Mouse (Mus musculus): ENCODE measurements at regions not wholly inside any gene's neighbourhood (a gene's known extent, or its start where the extent isn't known, plus 50 kb on each side); places are given as distances from the start of the nearest gene placed in this dataset.
A peak's percentile ranks its signal among the peaks of the same experiment; 100 is the strongest.

- DNase-seq (ENCODE audit: low read depth) = no peak
Measured at GRCm38 (mm10) chr1:127152840-127153239, 52.0 kb upstream of the Mgat5 start.

GRCm38 (mm10) chr1:127135521-127135920, 69.3 kb upstream of the Mgat5 start:
- no peak for DNase-seq (ENCODE audit: low read depth)

GRCm38 (mm10) chr1:127131871-127132270, 72.9 kb upstream of the Mgat5 start:
- no peak for DNase-seq (ENCODE audit: low read depth)

- no peak for DNase-seq (ENCODE audit: low read depth)
Measured at GRCm38 (mm10) chr1:127124862-127125261, 80.0 kb upstream of the Mgat5 start.

- no peak for DNase-seq (ENCODE audit: low read depth)
Measured at GRCm38 (mm10) chr1:127118019-127118418, 86.8 kb upstream of the Mgat5 start.

- no peak for DNase-seq (ENCODE audit: low read depth)
Measured at GRCm38 (mm10) chr1:127107485-127107884, 97.3 kb upstream of the Mgat5 start.

- no peak for DNase-seq (ENCODE audit: low read depth)
Measured at GRCm38 (mm10) chr1:127105861-127106260, 99.0 kb upstream of the Mgat5 start.

- no peak for DNase-seq (ENCODE audit: low read depth)
Measured at GRCm38 (mm10) chr1:127103664-127104063, 101.2 kb upstream of the Mgat5 start.

GRCm38 (mm10) chr1:127098871-127099420, 105.9 kb upstream of the Mgat5 start:
- no peak for DNase-seq (ENCODE audit: low read depth)

- DNase-seq (ENCODE audit: low read depth) = no peak
Measured at GRCm38 (mm10) chr1:127087616-127088015, 117.2 kb upstream of the Mgat5 start.

GRCm38 (mm10) chr1:127085988-127086387, 118.8 kb upstream of the Mgat5 start:
- DNase-seq (ENCODE audit: low read depth) = peak; percentile 91

- no peak for DNase-seq (ENCODE audit: low read depth)
Measured at GRCm38 (mm10) chr1:127083761-127084308, 121.0 kb upstream of the Mgat5 start.

GRCm38 (mm10) chr1:127079012-127079411, 125.8 kb upstream of the Mgat5 start:
- DNase-seq (ENCODE audit: low read depth) = no peak

- DNase-seq (ENCODE audit: low read depth) = no peak
Measured at GRCm38 (mm10) chr1:127062430-127062829, 142.4 kb upstream of the Mgat5 start.

- no peak for DNase-seq (ENCODE audit: low read depth)
Measured at GRCm38 (mm10) chr1:127045711-127046420, 158.9 kb upstream of the Mgat5 start.

- no peak for DNase-seq (ENCODE audit: low read depth)
Measured at GRCm38 (mm10) chr1:127034748-127035147, 170.1 kb upstream of the Mgat5 start.

- no peak for DNase-seq (ENCODE audit: low read depth)
Measured at GRCm38 (mm10) chr1:127031563-127031962, 173.3 kb upstream of the Mgat5 start.

GRCm38 (mm10) chr1:127028872-127029497, 175.8 kb upstream of the Mgat5 start:
- no peak for DNase-seq (ENCODE audit: low read depth)

GRCm38 (mm10) chr1:127023100-127023499, 181.7 kb upstream of the Mgat5 start:
- no peak for DNase-seq (ENCODE audit: low read depth)

GRCm38 (mm10) chr1:127017698-127018097, 187.1 kb upstream of the Nckap5 start:
- peak; percentile 28 for DNase-seq (ENCODE audit: low read depth)

- DNase-seq (ENCODE audit: low read depth) = no peak
Measured at GRCm38 (mm10) chr1:127015894-127016245, 185.3 kb upstream of the Nckap5 start.

- no peak for DNase-seq (ENCODE audit: low read depth)
Measured at GRCm38 (mm10) chr1:127015042-127015893, 184.7 kb upstream of the Nckap5 start.

Data from 416B (cell line).